16 mouse cellular contexts compared by ENCODE assay signal in genomic region chr15:85877336-85877735, GRCm38 (mm10). TPM values are rescaled to one million over a fixed set of nuclear protein-coding genes. Genes with fewer than 3 reads are reported as not detected.
"Had no signal": no experiment of that assay in that cellular context is flagged by ENCODE, and none has a peak within 500 bp of the region (broad histone marks: within the 10 kb centered on the region; RNA-seq: fewer than 3 reads in every experiment).

No protein-coding gene starts in this region.

- H3K4me3 ChIP-seq: intestine, embryonic 15.5 days; left cerebral cortex, adult 2 months; liver, embryonic 13.5 days; midbrain, embryonic 12.5 days; midbrain, embryonic 15.5 days; neural tube, embryonic 12.5 days had no signal

- DNase-seq: layer of hippocampus, postnatal 36 days; liver, embryonic 13.5 days; lung, adult 2 months; retina, postnatal 1 day; right cerebral cortex, postnatal 25 days; spleen, adult 18-20 months; thymus, adult 18-20 months; thymus, postnatal 36 days had no signal

- H3K27ac ChIP-seq: intestine, embryonic 15.5 days; kidney, postnatal 0 days; left cerebral cortex, adult 2 months; liver, embryonic 13.5 days; macrophage; midbrain, embryonic 12.5 days; midbrain, embryonic 15.5 days; neural tube, embryonic 12.5 days; neural tube, embryonic 15.5 days had no signal

- H3K4me2 ChIP-seq: intestine, embryonic 15.5 days; liver, embryonic 13.5 days had no signal

- ATAC-seq: intestine, embryonic 15.5 days; midbrain, embryonic 15.5 days had no signal

- H3K9ac ChIP-seq: intestine, embryonic 15.5 days; liver, embryonic 13.5 days; midbrain, embryonic 12.5 days; neural tube, embryonic 12.5 days; neural tube, embryonic 15.5 days had no signal

- H3K9me3 ChIP-seq: intestine, embryonic 15.5 days; liver, embryonic 13.5 days; midbrain, embryonic 12.5 days; midbrain, embryonic 15.5 days; neural tube, embryonic 12.5 days; neural tube, embryonic 15.5 days had no signal

- H3K27me3 ChIP-seq: intestine, embryonic 15.5 days; liver, embryonic 13.5 days; midbrain, embryonic 12.5 days; midbrain, embryonic 15.5 days; neural tube, embryonic 12.5 days; neural tube, embryonic 15.5 days had no signal

RNA-seq across cellular contexts. Expression of gene Pkdrej, which starts 55.8 kb away (rescaled TPM):
- polyA plus RNA-seq: macrophage had no signal
